Mouse (Mus musculus): Measurements from ENCODE around the gene Dsn1.

Gene Dsn1

DNA sequence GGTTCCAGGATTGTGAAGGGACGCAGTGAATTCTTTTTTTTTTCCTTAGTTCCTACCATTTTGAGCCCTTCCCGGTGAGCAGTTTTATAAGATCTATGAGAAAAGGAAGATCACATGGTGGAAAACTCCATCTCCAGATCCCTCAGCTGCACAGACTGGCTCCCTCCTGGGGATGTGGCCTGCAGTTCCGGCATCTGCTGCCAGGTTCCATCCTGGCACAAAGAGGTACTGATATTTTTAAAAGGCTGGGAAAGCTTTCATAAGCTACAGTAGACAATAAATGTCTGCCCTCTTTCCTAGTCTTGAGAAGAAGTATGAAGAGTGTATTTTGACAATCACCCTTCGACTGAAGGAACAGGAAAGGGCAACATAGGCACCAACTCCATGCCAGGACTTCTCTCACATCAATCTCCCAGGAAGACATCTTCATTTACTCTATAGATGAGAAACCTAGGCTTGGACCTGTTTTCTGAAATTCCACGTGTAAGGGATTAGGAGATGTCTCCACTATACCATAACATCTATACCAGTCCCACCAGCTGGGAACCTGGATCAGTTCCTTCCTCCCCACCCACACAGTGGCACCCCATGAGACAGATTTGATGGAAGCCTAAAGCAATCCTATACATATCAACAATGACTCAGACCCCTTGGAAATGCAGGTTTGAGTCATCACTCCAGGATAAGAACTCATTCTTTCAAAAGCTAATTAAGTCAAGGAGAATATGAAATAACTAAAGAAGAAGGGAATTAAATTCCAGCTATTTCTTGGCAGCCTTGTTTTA, 33.4 kb downstream of the Dsn1 start:
- DNase-seq (ENCODE audit: extremely low read depth, low read depth), result no peak

DNA sequence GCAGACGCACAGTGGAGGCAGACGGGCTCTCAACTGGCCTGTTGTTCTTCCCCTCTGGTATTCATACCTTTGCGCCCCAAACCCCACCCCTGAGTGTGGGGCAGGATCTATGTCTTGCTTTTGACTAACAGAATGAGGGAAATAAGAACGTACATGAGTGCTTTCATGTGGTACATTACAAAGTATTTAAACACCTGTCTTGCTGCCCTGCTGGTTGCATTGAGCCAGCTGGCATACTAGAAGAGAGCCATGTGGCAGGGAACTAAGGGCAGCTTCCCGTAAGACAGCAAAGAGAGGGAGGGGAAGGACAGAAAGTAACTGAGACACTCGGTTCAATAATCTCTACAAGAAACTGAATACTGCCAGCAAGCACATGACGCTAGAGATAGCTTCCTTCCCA, 36.7 kb downstream of the Dsn1 start:
- DNase-seq (ENCODE audit: extremely low read depth, low read depth), result no peak

DNA sequence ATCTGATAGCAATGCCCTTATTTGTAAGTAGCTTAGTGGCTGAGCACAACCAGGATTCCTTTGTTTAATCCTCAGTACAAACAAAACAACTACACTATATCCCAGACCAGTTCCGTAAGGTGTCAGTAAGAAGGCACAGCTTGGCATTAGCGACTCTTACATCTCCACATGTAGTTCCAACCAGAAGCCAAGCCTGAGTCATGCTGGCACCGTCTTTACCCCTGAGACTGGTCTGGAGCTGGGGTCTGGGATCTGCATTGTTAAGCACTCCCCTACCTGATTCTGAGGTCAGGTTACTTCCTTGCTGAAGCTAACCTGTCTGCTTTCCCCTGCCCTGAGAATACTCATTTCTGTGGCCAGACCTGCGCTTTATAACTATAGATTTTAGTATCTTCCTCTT, 38.5 kb downstream of the Dsn1 start:
- DNase-seq (ENCODE audit: extremely low read depth, low read depth), result no peak

DNA sequence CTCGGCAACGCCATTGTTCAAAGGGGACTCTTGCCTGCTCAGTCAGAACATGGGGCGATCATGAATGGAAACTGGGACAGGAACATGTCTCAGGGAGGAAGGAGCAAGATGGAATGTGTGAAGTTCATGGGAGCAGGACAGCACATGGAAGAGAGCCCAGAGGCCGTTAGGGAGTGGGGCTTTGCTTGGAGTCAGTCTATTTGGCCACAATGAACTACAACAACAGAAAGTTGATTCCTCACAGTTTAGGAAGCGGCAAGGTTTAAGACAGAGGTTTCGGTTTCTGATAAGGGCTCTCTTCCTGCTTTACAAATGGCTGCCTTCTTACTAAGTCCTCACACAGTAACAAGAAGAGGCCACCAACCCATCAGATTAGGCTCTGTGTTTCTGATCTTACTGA, 39.6 kb downstream of the Dsn1 start:
- no peak for DNase-seq (ENCODE audit: extremely low read depth, low read depth)

DNA sequence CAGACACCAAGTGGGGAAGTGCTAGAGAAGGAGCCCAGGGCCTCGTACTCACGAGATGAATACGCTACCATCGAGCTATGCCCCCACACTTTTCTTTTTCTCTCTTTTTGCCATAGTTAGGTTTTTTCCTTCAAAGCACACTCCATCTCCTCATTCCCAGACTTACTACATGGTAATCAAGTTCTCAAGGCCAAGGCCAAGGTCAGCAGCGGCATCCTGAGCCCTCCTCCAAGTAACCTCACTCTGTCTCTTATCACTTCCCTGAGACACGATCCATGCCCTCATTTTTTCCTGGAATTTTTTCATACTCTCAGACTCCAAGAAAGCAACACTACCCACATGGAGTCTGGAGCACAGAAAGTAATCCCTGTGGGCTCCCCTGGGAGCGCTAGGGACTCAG, 43.1 kb downstream of the Dsn1 start:
- DNase-seq (ENCODE audit: extremely low read depth, low read depth), result no peak

DNA sequence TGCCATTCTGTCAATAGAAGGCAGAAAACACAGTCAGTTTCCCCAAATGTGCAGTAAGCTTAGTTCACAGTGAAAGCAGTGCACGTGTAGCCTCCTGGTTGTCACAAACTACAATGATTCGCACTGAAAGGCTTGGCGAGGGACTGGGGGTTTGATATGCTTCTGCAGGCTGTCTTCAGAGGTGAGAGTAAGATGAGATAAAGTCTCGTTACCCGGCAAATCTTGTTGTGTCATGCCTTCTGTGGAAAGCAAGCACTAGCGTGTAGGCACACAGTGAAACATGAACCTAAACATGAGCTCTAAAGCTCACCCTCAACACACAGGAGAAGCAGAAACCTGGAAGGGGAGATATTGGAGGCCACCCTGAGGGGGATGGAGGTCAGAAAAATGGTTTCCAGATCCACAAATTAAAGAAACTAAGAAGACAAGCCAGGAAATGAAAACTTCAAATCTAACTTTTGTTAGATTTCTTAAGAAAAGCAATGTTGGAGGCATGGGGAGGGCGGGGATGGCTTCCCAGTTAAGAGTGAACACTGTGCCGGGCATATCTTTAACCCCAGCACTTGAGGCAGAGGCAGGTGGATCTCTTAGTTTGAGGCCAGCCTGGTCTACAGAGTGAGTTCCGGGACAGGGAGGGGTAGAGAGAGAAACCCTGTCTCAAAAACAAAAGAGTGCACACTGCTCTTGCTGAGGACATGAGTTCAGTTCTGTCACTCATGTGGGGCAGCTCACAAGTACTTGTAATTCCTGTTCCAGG, 48.3 kb downstream of the Dsn1 start:
- no peak for DNase-seq (ENCODE audit: extremely low read depth, low read depth)

DNA sequence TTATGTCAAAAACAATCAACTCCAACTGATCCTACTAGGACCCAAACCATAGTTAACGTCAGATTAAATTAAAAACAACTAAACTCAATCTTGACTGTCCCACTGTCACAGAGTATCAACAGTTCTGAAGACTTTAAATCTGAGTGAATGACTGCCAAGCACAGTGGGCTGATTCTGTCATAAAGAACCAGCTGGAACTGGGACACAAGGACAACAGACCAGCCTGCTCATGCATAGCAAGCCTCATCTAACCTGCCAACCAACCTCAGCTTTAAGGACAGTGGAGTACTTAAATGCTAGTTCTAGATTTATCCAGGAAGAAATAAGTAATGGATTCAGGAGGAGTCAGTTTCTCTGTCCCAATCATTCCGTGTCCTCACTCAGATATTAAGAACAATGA, 49.9 kb downstream of the Dsn1 start:
- DNase-seq (ENCODE audit: extremely low read depth, low read depth), result no peak

DNA sequence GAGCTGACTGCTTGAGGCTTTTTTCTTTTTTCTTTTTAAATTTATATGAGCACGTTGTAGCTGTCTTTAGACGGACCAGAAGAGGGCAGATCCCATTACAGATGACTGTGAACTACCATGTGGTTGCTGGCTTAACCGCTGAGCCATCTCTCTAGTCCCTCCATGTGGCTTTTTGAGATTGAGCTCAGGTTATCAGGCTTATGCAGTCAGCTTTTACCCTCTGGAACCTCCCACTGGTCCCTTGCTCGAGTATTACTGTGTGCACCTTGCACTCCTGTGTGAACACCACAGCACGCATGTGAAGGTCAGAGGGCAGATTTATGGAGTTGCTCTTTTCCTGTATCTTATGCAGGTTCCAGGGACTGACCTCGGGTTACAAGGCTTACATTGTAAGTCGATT, 50.6 kb downstream of the Dsn1 start:
- DNase-seq (ENCODE audit: extremely low read depth, low read depth), result no peak

DNA sequence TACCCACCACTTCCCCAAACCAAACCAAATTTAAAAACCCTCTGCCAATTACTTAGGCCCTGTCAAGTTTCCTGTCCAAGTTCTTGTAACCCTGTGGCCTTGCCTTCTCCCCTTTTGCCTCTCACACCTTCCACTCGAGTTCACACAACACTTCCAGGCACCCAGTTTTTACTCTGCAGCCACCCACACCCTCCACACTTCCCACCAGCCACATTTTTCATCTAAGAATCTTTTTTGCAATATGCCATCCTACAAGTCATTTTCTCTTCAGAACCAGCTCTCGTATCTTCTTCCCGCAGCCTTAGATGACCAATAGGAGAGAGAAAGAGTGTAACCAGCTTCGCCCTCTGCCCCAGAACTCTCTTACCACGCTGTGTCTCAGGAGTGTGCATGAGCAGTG, 52.5 kb downstream of the Dsn1 start:
- no peak for DNase-seq (ENCODE audit: extremely low read depth, low read depth)

DNA sequence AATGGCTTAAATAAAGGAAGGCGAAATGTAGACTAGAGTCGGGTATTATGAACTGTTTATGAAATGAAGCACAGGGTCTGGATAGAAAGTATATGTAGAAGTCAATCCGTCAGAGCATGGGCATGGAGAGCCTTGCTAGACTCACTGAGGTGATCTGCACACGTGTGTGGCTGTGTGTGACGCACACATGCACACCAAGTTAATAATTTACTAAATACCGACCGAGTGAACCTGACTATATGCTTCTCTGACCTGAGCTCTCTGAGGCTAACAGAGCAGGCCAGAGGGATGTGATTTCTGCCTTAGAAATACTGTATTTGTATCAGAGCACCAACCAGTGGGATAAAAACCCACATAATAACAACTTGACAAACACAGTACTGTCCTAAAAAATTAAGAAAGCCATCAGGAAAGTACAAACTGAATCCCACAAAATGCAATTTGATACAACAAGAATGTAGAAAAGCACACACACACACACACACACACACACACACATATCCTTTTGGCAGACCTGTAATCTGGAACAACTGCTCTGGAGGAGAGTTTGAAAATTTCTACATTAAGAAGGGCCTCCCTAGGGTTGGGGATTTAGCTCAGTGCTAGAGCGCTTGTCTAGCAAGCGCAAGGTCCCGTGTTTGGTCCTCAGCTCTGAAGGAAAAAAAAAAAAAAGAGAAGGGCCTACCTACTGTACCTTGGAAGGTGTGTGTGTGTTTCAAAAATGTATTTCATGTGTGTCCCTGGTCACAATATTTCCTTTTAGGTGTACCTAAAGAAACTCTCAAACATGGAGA, 55.5 kb downstream of the Dsn1 start:
- DNase-seq (ENCODE audit: extremely low read depth, low read depth), result no peak

DNA sequence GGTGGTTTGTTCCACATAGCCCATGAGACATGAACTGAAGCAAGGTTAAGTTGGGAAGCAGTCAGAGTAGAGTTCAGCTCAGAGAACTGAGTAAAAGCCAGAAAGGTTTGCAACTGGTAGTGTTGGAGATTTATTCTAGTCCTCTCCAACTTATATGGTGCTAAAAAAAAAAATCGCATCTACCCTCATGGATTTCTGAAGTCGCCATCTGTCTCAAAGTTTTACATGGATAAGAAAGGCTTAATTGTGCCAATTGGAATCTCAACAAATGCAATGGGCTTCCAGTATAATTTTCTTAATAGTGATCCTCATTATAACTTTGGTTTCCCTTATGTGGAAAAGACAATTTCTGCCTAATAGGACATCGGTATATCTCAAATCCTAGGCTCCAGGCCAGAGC, 56.1 kb downstream of the Dsn1 start:
- no peak for DNase-seq (ENCODE audit: extremely low read depth, low read depth)
